Mouse (Mus musculus): ENCODE results near the gene Gm5861. TPM values are rescaled to one million over a fixed set of nuclear protein-coding genes. Genes with fewer than 3 reads are reported as not detected.
"Not testable (repeated sequence)": the region's sequence is repeated elsewhere in the genome, so short reads cannot be mapped to it uniquely, and the experiment has no call there.

Gene Gm5861
- not detected in 2 replicates for polyA plus RNA-seq (2012; ENCODE audit: insufficient read depth, low replicate concordance)

DNA sequence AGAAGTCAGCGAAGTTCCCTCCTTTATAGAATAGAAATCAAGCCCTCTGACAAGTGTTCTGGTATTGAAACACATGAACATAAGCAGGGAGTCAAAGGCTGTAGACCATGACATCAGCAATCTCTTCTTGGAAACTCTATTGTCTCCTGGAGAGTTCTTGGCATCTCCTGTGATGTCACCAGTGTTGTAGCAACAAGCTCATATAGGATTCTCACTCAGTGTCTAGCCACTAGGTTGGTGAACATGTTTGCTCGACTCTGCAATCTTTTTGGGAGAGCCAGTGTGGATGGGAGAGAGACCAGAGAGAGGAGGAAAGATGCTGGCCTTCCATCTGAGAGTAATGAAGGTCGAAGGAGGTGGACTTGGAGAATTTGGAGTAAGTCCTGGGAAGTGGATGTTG, at the start of gene Gm5861:
TSS of gene Gm5861 (plus strand) at position 301 of the 400 bp plus-strand sequence.
- not testable (repeated sequence) for H3K4me1 ChIP-seq; H3K27me3 ChIP-seq (replicated peaks); H3K4me3 ChIP-seq (replicated peaks); H3K36me3 ChIP-seq (replicated peaks; ENCODE audit: low read length); H3K9me3 ChIP-seq

DNA sequence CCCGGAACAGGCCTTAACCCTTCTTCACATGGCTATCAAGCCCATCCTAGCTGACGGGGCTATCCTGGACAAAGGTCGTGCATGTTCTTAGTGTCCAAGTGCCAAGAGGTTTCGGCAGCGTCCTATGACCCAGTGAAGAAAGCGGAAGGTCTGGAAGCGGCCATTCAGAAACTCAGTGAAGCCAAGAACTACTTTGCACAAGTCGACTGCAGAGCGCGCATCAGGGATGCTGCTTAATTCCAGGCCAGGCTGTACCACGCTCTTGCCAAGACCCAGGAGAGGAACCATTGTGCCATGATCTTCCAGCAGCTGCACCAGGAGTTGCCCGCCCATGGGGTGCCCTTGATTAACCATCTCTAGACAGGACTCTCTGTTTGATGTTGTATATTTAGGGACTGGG, 44.8 kb upstream of the Gm5861 start:
- H3K27me3 ChIP-seq (replicated peaks); H3K9me3 ChIP-seq; H3K4me3 ChIP-seq (replicated peaks); H3K36me3 ChIP-seq (replicated peaks; ENCODE audit: low read length); H3K4me1 ChIP-seq: not testable (repeated sequence)

Other genes with a start within 250 kb of the Gm5861 start
- not detected in 2 replicates for gene Gm8871, start 235.3 kb upstream of the Gm5861 start, polyA plus RNA-seq (2012; ENCODE audit: insufficient read depth, low replicate concordance)
- gene Gm8857, start 235.3 kb upstream of the Gm5861 start, polyA plus RNA-seq (2012; ENCODE audit: insufficient read depth, low replicate concordance): not detected in 2 replicates
- gene Gm8879, start 55.4 kb upstream of the Gm5861 start, polyA plus RNA-seq (2012; ENCODE audit: insufficient read depth, low replicate concordance): not detected in 2 replicates
- gene Gm8890, start 73.0 kb downstream of the Gm5861 start, polyA plus RNA-seq (2012; ENCODE audit: insufficient read depth, low replicate concordance): not detected in 2 replicates
- not detected in 2 replicates for gene Speer1, start 158.4 kb downstream of the Gm5861 start, polyA plus RNA-seq (2012; ENCODE audit: insufficient read depth, low replicate concordance)
- gene Gm8897, start 233.3 kb downstream of the Gm5861 start, polyA plus RNA-seq (2012; ENCODE audit: insufficient read depth, low replicate concordance): not detected in 2 replicates